Mouse (Mus musculus) splenic B cell, adult 2 months (primary cell): ENCODE results near the gene Gpr146.
A peak's percentile ranks its signal among the peaks of the same experiment; 100 is the strongest.
"Not testable (repeated sequence)": the region's sequence is repeated elsewhere in the genome, so short reads cannot be mapped to it uniquely, and the experiment has no call there.

Experiments used
- DNase-seq: peaks from one replicate; pipeline ENCODE4 v3.0.0-alpha.2; 2011; ENCODE audit warnings: low read depth, low spot score
- H3K27me3 ChIP-seq: 2 replicates; pipeline ENCODE4 v1.6.1; 2012; ENCODE audit warnings: mild to moderate bottlenecking, low read length, moderate library complexity, mixed read lengths; ENCODE audit not compliant: control insufficient read depth, poor library complexity, insufficient read depth, severe bottlenecking
- H3K36me3 ChIP-seq: 2 replicates; pipeline ENCODE4 v1.6.1; 2012; ENCODE audit warnings: mild to moderate bottlenecking, low read length, moderate library complexity, mixed read lengths; ENCODE audit not compliant: control insufficient read depth, poor library complexity, insufficient read depth, severe bottlenecking

Gene Gpr146

DNA sequence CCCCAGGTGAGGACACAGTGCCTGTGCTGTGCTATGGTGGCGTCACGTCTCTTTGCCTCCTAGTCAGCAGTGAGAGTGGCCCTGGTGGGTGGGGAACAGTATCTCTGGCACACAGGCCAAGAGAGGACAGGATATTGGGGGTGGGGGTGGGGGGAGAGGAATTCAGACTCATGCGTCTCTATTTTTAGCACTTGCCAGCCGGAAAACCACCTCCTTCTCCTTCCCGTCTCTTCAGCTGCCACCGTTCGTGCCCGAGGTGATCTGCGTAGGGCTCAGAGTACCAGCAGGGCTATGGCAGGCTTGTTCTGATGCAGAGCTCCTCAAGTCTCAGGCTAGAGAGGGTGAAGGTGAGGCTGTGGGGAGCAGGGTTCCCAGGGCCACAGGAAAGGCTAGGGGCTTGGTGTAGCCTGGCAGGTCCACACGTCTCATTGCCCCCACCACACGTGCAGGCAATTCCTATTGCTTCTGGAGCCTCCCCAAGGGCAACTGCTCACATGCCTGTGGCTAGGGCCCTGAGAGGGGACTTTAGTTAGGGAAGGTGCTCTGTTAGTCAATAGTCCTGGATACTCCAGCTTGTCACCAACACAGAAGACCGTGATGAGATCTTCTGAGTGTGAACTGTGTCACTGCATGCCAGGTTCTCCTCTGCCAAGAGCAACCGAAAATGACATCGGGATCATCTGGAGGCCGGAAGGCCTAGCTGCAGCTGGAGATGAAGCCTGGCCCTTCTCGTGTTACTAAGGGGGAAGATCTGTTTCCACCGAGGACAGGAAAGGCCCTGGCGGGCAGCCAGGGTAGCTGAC, at the start of gene Gpr146:
Gene Gpr146, plus strand, starts transcription at position 230 of the 803 bp plus-strand sequence.
- Histone ChIP-seq H3K27me3 (no peaks in the 10 kb centered on the region), H3K36me3 (no peaks in the 10 kb centered on the region)
- no peak for DNase-seq

DNA sequence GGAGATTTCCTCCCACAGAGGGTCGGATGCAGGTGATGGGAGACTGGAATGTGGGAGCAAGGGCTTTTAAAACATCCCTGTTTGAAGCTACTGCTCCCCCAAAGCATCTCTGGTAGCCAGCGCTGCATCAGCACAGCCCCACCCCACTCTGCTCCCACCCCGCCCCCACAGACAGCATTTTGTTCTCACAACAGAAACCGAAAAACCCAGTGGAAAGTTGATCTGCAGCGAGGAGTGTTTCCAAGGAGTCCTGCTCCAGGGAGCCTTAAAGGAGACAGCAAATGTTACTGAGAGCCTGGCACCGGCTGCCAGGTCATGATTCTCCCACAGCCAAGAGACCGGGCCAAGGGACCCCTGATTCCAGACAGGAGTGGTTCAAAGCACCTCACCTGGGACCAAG, 46.7 kb upstream of the Gpr146 start:
- no peaks in the 10 kb centered on the region for H3K27me3 ChIP-seq
- no peaks in the 10 kb centered on the region for H3K36me3 ChIP-seq
- DNase-seq: no peak

DNA sequence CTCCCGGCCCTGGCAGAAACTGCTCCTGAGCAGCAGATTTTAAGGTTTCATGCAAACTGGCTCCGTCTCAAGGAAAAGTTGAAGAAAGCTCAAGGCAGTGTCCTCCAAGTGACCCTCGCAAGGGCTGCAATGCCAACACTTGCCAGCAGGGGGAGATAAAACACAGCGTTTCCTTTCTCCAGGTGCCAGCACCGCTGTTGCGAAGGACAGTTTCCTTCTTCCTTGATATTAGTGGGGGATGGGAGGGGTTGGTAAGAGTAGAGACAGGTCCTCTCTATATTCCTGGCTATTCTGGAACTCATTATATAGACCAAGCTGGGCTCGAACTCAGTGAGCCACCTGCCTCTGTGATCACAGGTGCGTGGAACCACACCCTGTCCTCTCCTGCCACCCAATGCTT, 45.8 kb upstream of the Gpr146 start:
- peak; percentile 80 for DNase-seq
- no peaks in the 10 kb centered on the region for H3K27me3 ChIP-seq
- H3K36me3 ChIP-seq: no peaks in the 10 kb centered on the region

DNA sequence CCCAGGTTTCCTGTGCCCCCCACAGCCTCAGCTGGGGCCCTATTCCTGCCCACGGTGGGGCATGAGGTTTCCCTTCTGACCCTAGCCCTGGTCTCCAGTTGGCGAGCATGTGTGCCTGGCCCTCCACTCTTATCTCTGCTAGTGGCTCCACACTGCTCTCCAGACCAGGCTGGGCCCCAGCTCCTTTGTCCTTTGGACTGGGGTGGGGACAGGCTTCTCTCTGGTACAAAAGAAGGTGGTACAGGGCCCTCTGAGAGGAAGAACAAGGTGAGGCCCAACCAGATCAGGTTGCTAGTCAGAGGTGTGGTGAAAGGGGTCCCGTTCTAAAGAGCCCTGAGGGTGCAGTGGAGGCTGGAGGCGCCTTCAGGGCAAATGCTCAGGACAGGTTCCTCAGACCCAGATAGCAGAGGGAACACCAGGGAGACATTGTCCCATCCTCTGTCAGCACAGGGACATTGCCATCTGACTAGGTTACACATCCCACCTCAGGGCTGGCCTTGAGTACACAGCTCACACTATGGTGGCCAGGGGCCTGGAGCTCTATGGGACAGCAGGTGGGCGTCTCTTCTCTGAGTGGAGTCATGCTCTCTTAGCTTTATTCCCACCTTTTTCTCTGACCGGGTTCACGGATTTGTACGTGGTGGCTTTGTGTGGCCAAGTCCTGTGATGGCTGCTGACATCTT, 44.8 kb upstream of the Gpr146 start:
- peaks cover 1% of the 10 kb centered on the region; the same call in 1 of the 2 replicates for H3K36me3 ChIP-seq
- DNase-seq: no peak
- no peaks in the 10 kb centered on the region for H3K27me3 ChIP-seq

DNA sequence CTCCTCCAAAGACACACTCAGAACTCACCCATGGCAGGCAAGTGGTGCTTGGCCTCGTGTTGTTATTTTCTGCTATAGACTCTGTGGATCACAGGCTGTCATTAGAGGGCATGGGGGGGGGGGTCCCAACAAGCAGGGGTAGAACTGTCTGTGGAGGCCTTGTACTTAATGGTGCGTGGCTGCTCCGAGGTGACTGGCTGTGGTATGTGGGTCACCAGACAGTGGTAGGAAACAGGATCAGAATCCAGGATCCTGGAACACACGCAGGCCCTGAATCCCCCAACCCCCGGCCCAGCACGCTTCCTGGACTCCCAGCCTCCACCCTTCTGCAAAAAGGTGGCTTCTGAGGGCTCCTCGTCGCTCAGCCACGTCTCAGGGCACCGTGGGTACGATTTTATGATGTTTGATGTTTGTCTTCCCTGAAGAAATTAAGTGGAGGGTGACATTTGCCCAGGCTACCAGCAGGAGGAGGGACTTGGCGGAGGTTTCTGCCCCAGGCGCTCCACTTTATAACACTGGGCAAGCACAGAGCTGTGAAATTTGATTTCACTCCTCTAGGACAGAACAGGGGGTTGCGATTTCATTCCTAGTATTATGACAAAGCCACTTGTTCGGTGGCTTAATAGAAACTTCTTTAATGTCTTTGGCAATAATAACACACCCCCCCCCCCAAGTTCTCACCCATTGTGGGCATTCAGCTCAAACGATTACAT, 44.0 kb upstream of the Gpr146 start:
- H3K27me3 ChIP-seq: no peaks in the 10 kb centered on the region
- no peak for DNase-seq
- H3K36me3 ChIP-seq: peaks cover 4% of the 10 kb centered on the region; the same call in 1 of the 2 replicates

DNA sequence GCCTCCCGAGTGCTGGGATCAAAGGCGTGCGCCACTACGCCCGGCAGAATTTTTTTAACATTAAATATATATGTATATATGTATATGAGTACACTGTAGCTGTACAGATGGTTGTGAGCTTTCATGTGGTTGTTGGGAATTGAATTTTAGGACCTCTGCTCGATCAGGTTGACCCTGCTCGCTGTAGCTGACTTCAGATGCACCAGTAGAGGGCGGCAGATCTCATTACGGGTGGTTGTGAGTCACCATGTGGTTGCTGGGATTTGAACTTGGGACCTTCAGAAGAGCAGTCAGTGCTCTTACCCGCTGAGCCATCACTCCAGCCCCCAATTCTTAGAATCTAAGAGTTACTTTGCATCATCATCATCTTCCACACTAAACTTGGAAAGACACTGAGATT, 43.1 kb upstream of the Gpr146 start:
- DNase-seq, H3K27me3 ChIP-seq, H3K36me3 ChIP-seq: not testable (repeated sequence)

DNA sequence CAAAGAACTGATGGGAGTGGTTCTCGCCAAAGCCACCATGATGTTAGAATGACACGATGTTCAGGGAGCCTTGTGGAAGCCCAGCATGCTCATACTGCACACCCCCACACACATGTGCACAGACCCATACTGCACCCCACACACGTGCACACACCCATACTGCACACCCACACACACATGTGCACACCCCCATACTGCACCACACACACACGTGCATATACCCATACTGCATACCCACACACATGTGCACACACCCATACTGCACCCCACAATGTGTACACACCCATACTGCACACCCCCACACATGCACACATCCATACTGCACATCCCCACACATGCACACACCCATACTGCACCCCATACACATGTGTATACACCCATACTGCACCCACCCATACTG, 41.9 kb upstream of the Gpr146 start:
- DNase-seq: no peak
- Histone ChIP-seq H3K36me3 (peaks cover 4% of the 10 kb centered on the region), H3K27me3 (no peaks in the 10 kb centered on the region)

DNA sequence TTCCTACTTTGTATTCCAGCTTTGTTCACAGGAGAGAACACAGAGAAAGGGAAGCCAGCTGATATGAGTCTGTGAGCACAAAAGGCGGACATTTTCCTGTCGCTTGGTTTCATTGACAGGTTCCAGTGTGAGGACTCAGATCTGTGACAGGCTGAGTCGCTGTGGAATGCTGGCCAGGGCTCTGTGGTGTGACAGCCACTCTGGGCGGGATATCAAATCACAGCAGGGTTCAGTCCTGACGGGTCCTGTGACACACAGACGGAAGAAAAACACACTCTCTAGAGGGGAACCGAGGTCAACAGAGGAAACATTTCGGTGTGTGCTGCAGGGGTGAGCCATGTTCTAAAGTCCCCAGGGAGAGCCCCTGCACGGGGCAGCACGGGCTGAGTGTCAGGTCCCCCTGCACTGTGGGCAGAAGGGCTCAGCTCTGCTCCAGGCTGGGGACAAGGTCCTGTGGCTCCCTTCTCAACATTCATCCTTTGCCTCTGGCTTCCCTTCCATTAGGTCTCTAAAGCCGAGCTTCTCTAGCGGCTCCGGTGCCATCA, 39.6 kb upstream of the Gpr146 start:
- no peaks in the 10 kb centered on the region for H3K27me3 ChIP-seq
- no peak for DNase-seq
- H3K36me3 ChIP-seq: peaks cover 7% of the 10 kb centered on the region

DNA sequence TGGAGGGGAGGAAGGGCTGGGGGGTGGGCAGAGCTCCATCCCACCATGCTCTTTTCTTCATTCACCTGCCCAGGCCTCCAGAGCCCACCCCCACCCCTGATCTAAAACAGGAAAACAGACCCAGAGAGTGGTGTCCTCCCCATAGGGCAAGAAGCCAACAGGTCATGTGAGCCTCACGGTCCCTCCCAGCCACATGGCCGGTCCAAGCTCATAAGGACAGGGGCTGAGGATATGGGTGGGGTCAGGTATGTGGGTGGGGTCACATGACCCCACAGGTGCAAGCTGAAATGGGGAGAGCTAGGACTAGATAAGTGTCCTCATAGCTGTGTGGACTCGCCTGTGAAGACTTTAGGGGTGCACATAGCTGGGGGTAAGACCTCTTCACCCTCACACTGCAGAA, 39.1 kb upstream of the Gpr146 start:
- H3K36me3 ChIP-seq: peaks cover 7% of the 10 kb centered on the region
- DNase-seq: no peak
- no peaks in the 10 kb centered on the region for H3K27me3 ChIP-seq

DNA sequence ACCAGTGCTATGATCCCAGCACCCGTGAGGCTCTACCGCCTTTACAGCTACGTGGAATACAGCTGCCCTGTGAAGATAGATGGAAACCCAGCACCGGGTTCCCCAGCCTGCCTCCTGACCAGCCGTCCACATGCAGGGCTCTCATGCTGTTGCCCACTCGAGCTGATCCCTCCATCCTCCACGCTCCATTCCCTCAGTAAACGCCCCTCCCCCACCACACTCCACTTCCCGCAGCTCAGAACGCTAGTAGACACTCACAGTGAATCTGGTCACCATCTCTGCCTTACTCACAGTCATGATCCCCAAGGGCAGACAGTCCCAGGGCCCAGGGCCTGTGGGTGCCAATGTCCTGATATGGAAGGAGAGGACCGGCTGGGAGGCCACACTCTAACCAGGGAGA, 38.6 kb upstream of the Gpr146 start:
- Histone ChIP-seq H3K36me3 (peaks cover 7% of the 10 kb centered on the region), H3K27me3 (no peaks in the 10 kb centered on the region)
- no peak for DNase-seq

DNA sequence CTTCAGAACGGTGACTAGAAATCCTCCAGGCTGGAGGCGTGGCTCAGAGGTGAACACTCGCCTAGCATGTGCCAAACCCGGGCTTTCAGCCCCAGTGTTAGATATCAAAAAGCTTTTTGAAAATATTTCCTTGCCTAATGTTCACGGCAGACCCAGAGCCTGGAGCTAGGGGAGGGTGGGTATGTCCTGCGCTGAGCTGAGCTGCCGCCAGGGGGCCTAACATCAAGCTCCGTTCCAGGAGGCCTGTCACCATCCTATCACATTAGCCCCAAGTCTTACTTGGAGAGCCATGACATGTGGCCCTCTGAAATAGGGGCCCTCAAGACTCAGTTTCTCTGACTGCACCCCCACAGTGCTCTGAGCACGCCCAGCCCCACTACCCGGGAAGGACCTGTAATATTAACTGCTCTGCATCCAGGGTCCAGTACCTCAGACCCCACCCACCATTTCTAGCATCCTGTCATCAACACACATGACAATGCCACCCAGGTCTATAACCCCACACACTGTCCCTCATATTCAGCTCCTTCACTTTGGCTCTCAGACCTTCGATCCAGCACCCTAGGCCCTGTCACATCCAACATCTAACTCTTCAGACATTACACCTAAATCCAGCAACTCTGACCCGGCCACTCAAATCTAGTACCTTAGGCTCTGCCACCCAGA, 33.3 kb upstream of the Gpr146 start:
- H3K27me3 ChIP-seq: no peaks in the 10 kb centered on the region
- DNase-seq: peak; percentile 88
- peaks cover 4% of the 10 kb centered on the region for H3K36me3 ChIP-seq

DNA sequence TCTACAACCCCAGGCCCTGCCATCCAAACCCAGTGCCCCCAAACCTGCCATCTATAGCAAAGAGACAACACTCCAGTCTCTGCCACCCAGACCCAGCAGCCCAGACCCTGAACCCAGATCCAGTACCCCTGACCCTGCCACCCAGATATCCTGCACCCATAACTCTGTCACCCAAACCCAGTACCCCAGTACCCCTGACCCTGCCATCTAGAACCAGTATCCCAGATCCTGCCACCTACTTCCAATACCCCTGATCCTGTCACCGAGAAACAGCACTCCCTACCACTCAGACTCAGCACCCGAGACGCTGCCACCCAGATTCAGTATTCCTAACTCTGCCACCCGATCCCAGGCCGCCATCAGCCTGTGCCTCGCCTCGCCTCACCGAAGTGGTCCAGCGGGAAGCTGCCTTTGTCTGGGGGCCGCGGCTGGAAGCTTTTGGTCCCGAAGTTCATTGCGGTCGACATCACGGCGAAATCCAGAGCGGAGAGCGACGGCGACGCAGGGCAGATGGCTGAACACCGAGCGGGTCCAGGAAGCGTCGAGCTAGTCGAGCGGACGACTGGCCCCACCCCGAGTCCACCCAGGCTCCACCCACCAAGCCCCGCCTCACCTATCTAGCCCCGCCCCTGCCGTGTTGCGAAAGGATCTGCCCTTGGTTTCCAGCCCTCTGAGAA, 32.7 kb upstream of the Gpr146 start:
- peak; percentile 94 for DNase-seq
- Histone ChIP-seq H3K36me3 (peaks cover 4% of the 10 kb centered on the region; the same call in 1 of the 2 replicates), H3K27me3 (no peaks in the 10 kb centered on the region)

DNA sequence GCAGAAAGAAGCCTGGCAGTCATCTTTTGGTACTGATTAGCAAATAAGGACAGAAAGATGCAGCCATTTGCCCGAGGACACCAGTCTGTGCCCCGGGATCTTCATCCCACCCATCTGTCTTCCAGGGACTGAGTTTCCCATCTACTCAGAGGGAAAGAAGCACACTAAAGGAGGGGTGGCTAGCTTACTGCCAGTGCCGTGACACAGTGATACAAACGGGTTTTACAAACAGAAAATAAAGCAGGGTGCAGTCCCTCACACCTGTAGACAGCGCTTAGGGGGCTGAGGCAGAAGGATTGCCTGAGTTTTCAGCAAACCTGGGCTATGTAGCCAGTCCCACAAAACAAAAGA, 32.2 kb upstream of the Gpr146 start:
- no peak for DNase-seq
- Histone ChIP-seq H3K27me3 (no peaks in the 10 kb centered on the region), H3K36me3 (peaks cover 4% of the 10 kb centered on the region; the same call in 1 of the 2 replicates)

DNA sequence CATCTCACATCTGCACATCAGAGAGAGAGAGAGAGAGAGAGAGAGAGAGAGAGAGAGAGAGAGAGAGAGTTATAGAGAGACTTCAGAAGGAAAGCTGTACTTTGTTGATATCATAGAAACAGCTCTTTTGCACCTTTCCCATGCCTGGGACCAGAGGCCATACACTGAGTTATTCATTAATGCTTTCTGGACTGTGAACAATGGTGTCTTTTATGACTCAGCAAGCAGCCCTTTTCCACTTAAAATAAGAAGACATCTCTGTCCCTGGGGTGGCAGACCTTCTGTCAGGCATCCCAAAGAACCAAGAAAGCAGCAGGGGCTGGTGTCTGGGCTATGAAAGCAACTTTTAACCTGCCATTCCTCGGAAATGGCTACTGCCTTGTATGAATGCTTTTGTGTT, 30.3 kb upstream of the Gpr146 start:
- DNase-seq: no peak
- no peaks in the 10 kb centered on the region for H3K27me3 ChIP-seq
- H3K36me3 ChIP-seq: peaks cover 2% of the 10 kb centered on the region; the same call in 1 of the 2 replicates
